Mouse (Mus musculus) kidney, adult 11 months (tissue): Measurements from ENCODE around the gene Tmco4.
"Not testable (repeated sequence)": the region's sequence is repeated elsewhere in the genome, so short reads cannot be mapped to it uniquely, and the experiment has no call there.

Experiments
- DNase-seq: peaks from one replicate; pipeline ENCODE4 v3.0.0; 2022

Gene Tmco4

GRCm38 (mm10) chr4:138974540-138974939 is 1.9 kb downstream of the Tmco4 start:
- DNase-seq: not testable (repeated sequence)

GRCm38 (mm10) chr4:138975194-138975593 is 2.5 kb downstream of the Tmco4 start:
- DNase-seq: no peak

- peak; percentile 91 for DNase-seq
These were observed 3.4 kb downstream of the Tmco4 start for GRCm38 (mm10) chr4:138976046-138976445.

GRCm38 (mm10) chr4:138980021-138980420 is 7.3 kb downstream of the Tmco4 start:
- DNase-seq: no peak

GRCm38 (mm10) chr4:138980771-138981420 is 8.2 kb downstream of the Tmco4 start:
- DNase-seq: no peak

- DNase-seq: no peak
These were observed 10.7 kb downstream of the Tmco4 start for GRCm38 (mm10) chr4:138983422-138983821.

GRCm38 (mm10) chr4:138984744-138985143 is 12.1 kb downstream of the Tmco4 start:
- no peak for DNase-seq

- DNase-seq: no peak
These were observed 13.6 kb downstream of the Tmco4 start for GRCm38 (mm10) chr4:138986280-138986679.

- DNase-seq: no peak
These were observed 21.7 kb downstream of the Tmco4 start for GRCm38 (mm10) chr4:138994389-138994788.

GRCm38 (mm10) chr4:138996410-138996809 is 23.7 kb downstream of the Tmco4 start:
- DNase-seq: no peak

- DNase-seq: no peak
These were observed 24.4 kb downstream of the Tmco4 start for GRCm38 (mm10) chr4:138997121-138997520.

GRCm38 (mm10) chr4:138998611-138999010 is 25.9 kb downstream of the Tmco4 start:
- DNase-seq: no peak

- DNase-seq: no peak
These were observed 28.3 kb downstream of the Tmco4 start for GRCm38 (mm10) chr4:139001026-139001425.

GRCm38 (mm10) chr4:139001433-139001832 is 28.7 kb downstream of the Tmco4 start:
- DNase-seq: no peak

GRCm38 (mm10) chr4:139004067-139004466 is 31.4 kb downstream of the Tmco4 start:
- DNase-seq: no peak

GRCm38 (mm10) chr4:139005214-139005613 is 32.5 kb downstream of the Tmco4 start:
- DNase-seq: no peak

GRCm38 (mm10) chr4:139007353-139007752 is 34.7 kb downstream of the Tmco4 start:
- no peak for DNase-seq

GRCm38 (mm10) chr4:139007981-139008536 is 35.4 kb downstream of the Tmco4 start:
- DNase-seq: peak; percentile 31

- DNase-seq: no peak
These were observed 38.6 kb downstream of the Tmco4 start for GRCm38 (mm10) chr4:139011201-139011702.

- no peak for DNase-seq
These were observed 40.6 kb downstream of the Tmco4 start for GRCm38 (mm10) chr4:139013281-139013680.

GRCm38 (mm10) chr4:139014793-139015192 is 42.1 kb downstream of the Tmco4 start:
- DNase-seq: no peak

GRCm38 (mm10) chr4:139018388-139018787 is 45.7 kb downstream of the Tmco4 start:
- DNase-seq: no peak

- no peak for DNase-seq
These were observed 46.3 kb downstream of the Tmco4 start for GRCm38 (mm10) chr4:139018976-139019375.

- no peak for DNase-seq
These were observed 46.7 kb downstream of the Tmco4 start for GRCm38 (mm10) chr4:139019413-139019812.

GRCm38 (mm10) chr4:139020385-139020784 is 47.7 kb downstream of the Tmco4 start:
- no peak for DNase-seq
